Mouse (Mus musculus) E14TG2a.4 (cell line): ENCODE measurements at regions not wholly inside any gene's neighbourhood (a gene's known extent, or its start where the extent isn't known, plus 50 kb on each side); places are given as distances from the start of the nearest gene placed in this dataset.

ENCODE experiments used
- CTCF ChIP-seq: conservative IDR thresholded peaks from 2 replicates; pipeline ENCODE4 v1.5.1; 2014; ENCODE audit warnings: low read length
- NANOG ChIP-seq: IDR thresholded peaks from 2 replicates; pipeline ENCODE4 v1.6.1; 2014; ENCODE audit warnings: borderline replicate concordance, low read length, mixed read lengths
- POU5F1 ChIP-seq: IDR thresholded peaks from 2 replicates; pipeline ENCODE4 v1.6.1; 2014; ENCODE audit warnings: low read length, borderline replicate concordance

- TF ChIP-seq CTCF (no peak; the same call in 1 of the 2 replicates), NANOG (no peak), POU5F1 (no peak)
These were observed 79.8 kb downstream of the Serpinb6e start for GRCm38 (mm10) chr13:33763295-33763916.
